Mouse (Mus musculus): ENCODE measurements around the gene Bcas3. TPM values are rescaled to one million over a fixed set of nuclear protein-coding genes. Genes with fewer than 3 reads are reported as not detected.

The Bcas3 gene
- polyA plus RNA-seq, 1 experiment from 2014 or later = 31.2 TPM

GRCm38 (mm10) chr11:85313361-85313760, 39.6 kb upstream of the Bcas3 start:
- ATAC-seq (replicated peaks; ENCODE audit: insufficient number of reproducible peaks, low FRiP score, low TSS enrichment, low read depth) = no peak
- Histone ChIP-seq H3K27me3 (ENCODE audit: control insufficient read depth, insufficient read depth, low read length) (no peaks in the 10 kb centered on the region), H3K4me2 (ENCODE audit: low read depth, low read length) (peak overlapping the region; percentile 56; the same call in 1 of the 2 replicates), H3K36me3 (replicated peaks; ENCODE audit: control insufficient read depth, insufficient read depth, low read depth, low read length) (no peaks in the 10 kb centered on the region), H3K27ac (replicated peaks; ENCODE audit: low read depth, low read length) (no peak overlapping the region), H3K9ac (replicated peaks; ENCODE audit: low read length) (no peak overlapping the region), H3K4me1 (ENCODE audit: control insufficient read depth, insufficient read depth, low read length) (no peaks in the 10 kb centered on the region), H3K4me3 (ENCODE audit: low read depth, low read length) (peak overlapping the region; percentile 13; the same call in 1 of the 2 replicates), H3K9me3 (replicated peaks; ENCODE audit: control insufficient read depth, low read length) (no peaks in the 10 kb centered on the region)
- DNase-seq (ENCODE audit: low spot score) = no peak
- WGBS = 85% methylated on average over 3 of the region's 3 CpGs

- no peak overlapping the region for H3K4me2 ChIP-seq (ENCODE audit: low read depth, low read length)
- DNase-seq (ENCODE audit: low spot score) (no peak), ATAC-seq (replicated peaks; ENCODE audit: insufficient number of reproducible peaks, low FRiP score, low TSS enrichment, low read depth) (no peak)
- no peak overlapping the region for H3K9ac ChIP-seq (replicated peaks; ENCODE audit: low read length)
- H3K9me3 ChIP-seq (replicated peaks; ENCODE audit: control insufficient read depth, low read length) = no peaks in the 10 kb centered on the region
- H3K27me3 ChIP-seq (ENCODE audit: control insufficient read depth, insufficient read depth, low read length) = no peaks in the 10 kb centered on the region
- no peaks in the 10 kb centered on the region for H3K36me3 ChIP-seq (replicated peaks; ENCODE audit: control insufficient read depth, insufficient read depth, low read depth, low read length)
- H3K27ac ChIP-seq (replicated peaks; ENCODE audit: low read depth, low read length) = no peak overlapping the region
- no peaks in the 10 kb centered on the region for H3K4me1 ChIP-seq (ENCODE audit: control insufficient read depth, insufficient read depth, low read length)
- 90% methylated on average over 9 of the region's 9 CpGs for WGBS
- no peak overlapping the region for H3K4me3 ChIP-seq (ENCODE audit: low read depth, low read length)
These were observed 29.2 kb upstream of the Bcas3 start for GRCm38 (mm10) chr11:85323567-85324330.

- Histone ChIP-seq H3K4me1 (ENCODE audit: control insufficient read depth, insufficient read depth, low read length) (no peaks in the 10 kb centered on the region), H3K27ac (replicated peaks; ENCODE audit: low read depth, low read length) (no peak overlapping the region), H3K4me3 (ENCODE audit: low read depth, low read length) (no peak overlapping the region), H3K4me2 (ENCODE audit: low read depth, low read length) (no peak overlapping the region), H3K9me3 (replicated peaks; ENCODE audit: control insufficient read depth, low read length) (no peaks in the 10 kb centered on the region), H3K27me3 (ENCODE audit: control insufficient read depth, insufficient read depth, low read length) (no peaks in the 10 kb centered on the region), H3K36me3 (replicated peaks; ENCODE audit: control insufficient read depth, insufficient read depth, low read depth, low read length) (no peaks in the 10 kb centered on the region), H3K9ac (replicated peaks; ENCODE audit: low read length) (no peak overlapping the region)
- DNase-seq (ENCODE audit: low spot score) (no peak), ATAC-seq (replicated peaks; ENCODE audit: insufficient number of reproducible peaks, low FRiP score, low TSS enrichment, low read depth) (no peak)
- 95% methylated on average over 3 of the region's 3 CpGs for whole genome bisulfite sequencing
These were observed 24.2 kb upstream of the Bcas3 start for GRCm38 (mm10) chr11:85328717-85329116.

DNA sequence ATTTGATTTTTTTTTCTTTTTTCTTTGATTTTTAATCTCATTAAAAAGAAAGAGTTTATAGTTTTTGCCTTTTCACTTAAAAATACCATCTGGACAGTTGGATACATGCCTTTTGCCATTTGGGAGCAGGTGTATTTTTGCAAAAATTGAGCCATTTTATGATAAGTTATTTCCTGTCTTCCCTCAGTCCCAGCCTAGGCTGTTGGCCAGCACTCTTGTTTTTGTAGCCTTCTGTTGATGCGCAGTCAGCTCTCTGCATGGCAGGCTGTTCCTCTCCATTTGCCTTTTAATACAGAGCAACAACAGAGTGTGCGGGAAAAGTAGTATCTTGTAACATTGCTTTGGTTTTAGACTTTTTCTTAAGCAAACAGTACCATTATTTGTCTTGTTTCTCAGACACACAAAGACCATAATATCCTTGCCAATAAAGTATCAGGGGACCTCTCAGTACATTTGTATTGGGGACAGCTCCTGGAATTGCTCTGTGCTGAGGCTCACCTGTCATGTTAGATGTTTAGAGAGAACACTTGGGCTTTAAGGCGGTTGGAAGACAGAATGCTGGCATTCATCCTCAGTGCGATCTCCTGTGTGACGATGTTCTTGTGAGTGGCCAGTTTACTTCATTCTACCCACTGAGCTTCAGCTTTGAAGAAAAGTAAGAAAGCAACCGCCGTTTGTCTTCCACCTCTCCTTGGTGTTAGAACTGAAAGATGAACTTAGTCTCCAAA, 23.6 kb upstream of the Bcas3 start:
- no peaks in the 10 kb centered on the region for H3K9me3 ChIP-seq (replicated peaks; ENCODE audit: control insufficient read depth, low read length)
- H3K4me1 ChIP-seq (ENCODE audit: control insufficient read depth, insufficient read depth, low read length) = no peaks in the 10 kb centered on the region
- DNase-seq (ENCODE audit: low spot score) (no peak), ATAC-seq (replicated peaks; ENCODE audit: insufficient number of reproducible peaks, low FRiP score, low TSS enrichment, low read depth) (no peak)
- no peaks in the 10 kb centered on the region for H3K27me3 ChIP-seq (ENCODE audit: control insufficient read depth, insufficient read depth, low read length)
- H3K9ac ChIP-seq (replicated peaks; ENCODE audit: low read length) = no peak overlapping the region
- no peak overlapping the region for H3K4me3 ChIP-seq (ENCODE audit: low read depth, low read length)
- no peak overlapping the region for H3K27ac ChIP-seq (replicated peaks; ENCODE audit: low read depth, low read length)
- H3K4me2 ChIP-seq (ENCODE audit: low read depth, low read length) = no peak overlapping the region
- 94% methylated on average over 7 of the region's 7 CpGs for WGBS
- H3K36me3 ChIP-seq (replicated peaks; ENCODE audit: control insufficient read depth, insufficient read depth, low read depth, low read length) = no peaks in the 10 kb centered on the region

GRCm38 (mm10) chr11:85334778-85335177, 18.2 kb upstream of the Bcas3 start:
- no peaks in the 10 kb centered on the region; the same call in 1 of the 2 replicates for H3K36me3 ChIP-seq (replicated peaks; ENCODE audit: control insufficient read depth, insufficient read depth, low read depth, low read length)
- 56% methylated on average over 4 of the region's 4 CpGs for whole genome bisulfite sequencing

DNA sequence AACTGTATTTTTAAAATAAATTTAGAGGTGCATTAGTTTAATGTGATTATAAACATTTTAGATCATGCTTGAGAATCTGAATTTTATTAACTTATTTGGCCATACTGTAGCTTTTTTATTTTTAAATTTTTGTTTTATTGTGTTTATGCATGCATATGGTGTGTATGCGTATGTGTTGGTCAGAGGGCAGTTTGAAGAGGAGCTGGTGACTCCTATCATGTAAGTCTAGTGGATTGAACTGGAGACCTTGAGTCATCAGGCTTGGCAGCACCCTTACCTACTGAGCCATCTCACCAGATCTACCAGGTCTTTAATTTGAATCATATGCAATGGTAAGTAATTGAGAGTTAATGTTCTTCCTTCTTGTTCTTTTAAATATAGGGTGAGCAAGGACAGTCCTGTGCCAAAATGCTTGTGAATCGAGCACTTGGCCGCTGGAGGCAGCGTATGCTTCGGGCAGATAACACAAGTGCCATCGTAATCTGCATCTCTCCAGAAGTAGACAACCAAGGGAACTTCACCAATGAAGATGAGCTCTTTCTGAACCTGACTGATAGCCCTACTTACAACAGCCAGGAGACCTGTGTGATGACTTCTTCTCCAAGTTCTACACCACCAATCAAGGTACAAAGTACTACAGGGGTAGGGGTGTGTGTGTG, 13.7 kb upstream of the Bcas3 start:
- Histone ChIP-seq H3K27ac (replicated peaks; ENCODE audit: low read depth, low read length) (no peak overlapping the region), H3K36me3 (replicated peaks; ENCODE audit: control insufficient read depth, insufficient read depth, low read depth, low read length) (no peaks in the 10 kb centered on the region; the same call in 1 of the 2 replicates), H3K9me3 (replicated peaks; ENCODE audit: control insufficient read depth, low read length) (no peaks in the 10 kb centered on the region), H3K4me1 (ENCODE audit: control insufficient read depth, insufficient read depth, low read length) (no peaks in the 10 kb centered on the region), H3K9ac (replicated peaks; ENCODE audit: low read length) (no peak overlapping the region), H3K4me3 (ENCODE audit: low read depth, low read length) (no peak overlapping the region), H3K27me3 (ENCODE audit: control insufficient read depth, insufficient read depth, low read length) (no peaks in the 10 kb centered on the region), H3K4me2 (ENCODE audit: low read depth, low read length) (no peak overlapping the region)
- DNase-seq (ENCODE audit: low spot score) (no peak), ATAC-seq (replicated peaks; ENCODE audit: insufficient number of reproducible peaks, low FRiP score, low TSS enrichment, low read depth) (no peak)
- 96% methylated on average over 6 of the region's 6 CpGs for WGBS

More at GRCm38 (mm10) chr11:85334778-85335177, 18.2 kb upstream of the Bcas3 start:
- Histone ChIP-seq H3K27ac (replicated peaks; ENCODE audit: low read depth, low read length) (no peak overlapping the region), H3K9ac (replicated peaks; ENCODE audit: low read length) (no peak overlapping the region), H3K4me2 (ENCODE audit: low read depth, low read length) (no peak overlapping the region), H3K27me3 (ENCODE audit: control insufficient read depth, insufficient read depth, low read length) (no peaks in the 10 kb centered on the region), H3K4me3 (ENCODE audit: low read depth, low read length) (no peak overlapping the region), H3K4me1 (ENCODE audit: control insufficient read depth, insufficient read depth, low read length) (no peaks in the 10 kb centered on the region), H3K9me3 (replicated peaks; ENCODE audit: control insufficient read depth, low read length) (no peaks in the 10 kb centered on the region)
- no peak for ATAC-seq (replicated peaks; ENCODE audit: insufficient number of reproducible peaks, low FRiP score, low TSS enrichment, low read depth)
- DNase-seq (ENCODE audit: low spot score) = peak; percentile 46

GRCm38 (mm10) chr11:85340070-85340616, 12.8 kb upstream of the Bcas3 start:
- Histone ChIP-seq H3K36me3 (replicated peaks; ENCODE audit: control insufficient read depth, insufficient read depth, low read depth, low read length) (no peaks in the 10 kb centered on the region; the same call in 1 of the 2 replicates), H3K4me3 (ENCODE audit: low read depth, low read length) (no peak overlapping the region), H3K9me3 (replicated peaks; ENCODE audit: control insufficient read depth, low read length) (no peaks in the 10 kb centered on the region), H3K9ac (replicated peaks; ENCODE audit: low read length) (no peak overlapping the region), H3K4me1 (ENCODE audit: control insufficient read depth, insufficient read depth, low read length) (no peaks in the 10 kb centered on the region), H3K27me3 (ENCODE audit: control insufficient read depth, insufficient read depth, low read length) (no peaks in the 10 kb centered on the region), H3K27ac (replicated peaks; ENCODE audit: low read depth, low read length) (no peak overlapping the region), H3K4me2 (ENCODE audit: low read depth, low read length) (no peak overlapping the region)
- DNase-seq (ENCODE audit: low spot score) (no peak), ATAC-seq (replicated peaks; ENCODE audit: insufficient number of reproducible peaks, low FRiP score, low TSS enrichment, low read depth) (no peak)
- WGBS = 85% methylated on average over 6 of the region's 7 CpGs
